Mouse (Mus musculus) megakaryocyte, embryonic 14.5 days (primary cell): ENCODE results near the gene Rgs10.

ENCODE experiments used
- FLI1 ChIP-seq: IDR thresholded peaks from 2 replicates; pipeline ENCODE4 v1.6.1; 2012; ENCODE audit warnings: low read length, inconsistent platforms, mixed read lengths
- GATA1 ChIP-seq: IDR thresholded peaks from 3 replicates; pipeline ENCODE4 v1.6.1; 2012; ENCODE audit warnings: mixed read lengths, low read length, inconsistent platforms, borderline replicate concordance

DNA sequence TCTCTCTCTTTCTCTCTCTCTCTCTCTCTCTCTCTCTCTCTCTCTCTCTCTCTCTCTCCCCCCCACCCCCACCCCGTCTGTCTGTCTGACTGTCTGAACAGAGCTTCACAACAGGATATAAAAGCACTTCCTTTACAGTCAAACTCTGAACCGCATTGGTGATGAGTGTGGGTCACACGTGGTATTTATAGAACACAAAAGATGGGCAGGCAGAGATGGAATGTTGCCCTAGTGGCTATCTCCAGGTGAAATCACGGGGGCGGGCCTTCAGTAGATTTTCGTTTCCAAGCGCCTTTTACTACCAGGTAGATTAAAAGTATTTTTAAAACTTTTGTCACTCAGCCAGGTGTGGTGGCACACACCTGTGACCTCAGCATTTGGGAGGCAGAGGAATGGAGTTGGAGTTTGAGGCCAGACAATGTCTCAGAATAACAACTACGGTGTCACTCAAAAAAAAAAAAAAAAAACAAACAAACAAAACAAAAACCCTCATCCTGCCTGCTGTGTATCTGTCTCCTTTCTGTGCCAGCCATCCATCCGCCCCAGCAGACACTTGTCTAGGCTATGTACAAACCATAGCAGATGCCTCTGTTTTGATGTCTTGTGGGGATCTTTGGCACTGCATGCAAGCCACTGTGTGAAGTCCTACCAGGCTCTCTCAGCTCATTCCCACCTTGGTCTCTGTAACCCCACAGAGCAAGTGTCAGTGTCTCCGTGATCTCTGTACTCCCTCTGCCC, 34.7 kb downstream of the Rgs10 start:
- TF ChIP-seq GATA1 (no peak), FLI1 (no peak)
